Mouse (Mus musculus) heart, postnatal 10 days (tissue): ENCODE data around the gene Snx33. TPM values are rescaled to one million over a fixed set of nuclear protein-coding genes. Genes with fewer than 3 reads are reported as not detected.

ENCODE experiments used
- DNase-seq, 2 experiments: peaks; one replicate each; pipeline ENCODE4 v3.0.0; 2021
- intact Hi-C: fragments of 180-260 bp; cut with DNase I; formaldehyde crosslinking; loops from one replicate; pipeline ENCODE4 v1.15.1; 2025
- total RNA-seq, 2 experiments: library from RNA; stranded (reverse); gene quantifications; 2 replicates each; pipeline ENCODE4 v1.2.3; 2021

Gene Snx33
- total RNA-seq, 2 experiments from 2014 or later: 11.5 to 13.1 TPM

- DNase-seq: no peak
- intact Hi-C loops: no loop called here
These were observed 31.4 kb downstream of the Snx33 start for GRCm38 (mm10) chr9:56896779-56897178.

- peak; percentile 49 to 67 for DNase-seq
These were observed 34.2 kb downstream of the Snx33 start for GRCm38 (mm10) chr9:56894006-56894405.

GRCm38 (mm10) chr9:56893313-56893712, 34.9 kb downstream of the Snx33 start:
- intact Hi-C loops: loop anchor here (5.0 kb wide), 2 partner anchors 164 to 329 kb away; no protein-coding TSS in a partner anchor
- DNase-seq: no peak

More at GRCm38 (mm10) chr9:56894006-56894405, 34.2 kb downstream of the Snx33 start:
- intact Hi-C loops: loop anchor here (5.0 kb wide), 2 partner anchors 163 to 328 kb away; no protein-coding TSS in a partner anchor

- DNase-seq: no peak
- intact Hi-C loops: loop anchor here (5.0 kb wide), 2 partner anchors 165 to 330 kb away; no protein-coding TSS in a partner anchor
These were observed 36.1 kb downstream of the Snx33 start for GRCm38 (mm10) chr9:56892111-56892510.

- intact Hi-C loops: loop anchor here (1.0 to 5.0 kb wide), 5 partner anchors 36 to 331 kb away; partner anchors contain the start of gene Snupn
- DNase-seq: peak; percentile 84 to 85
These were observed 36.6 kb downstream of the Snx33 start for GRCm38 (mm10) chr9:56891517-56892011.

GRCm38 (mm10) chr9:56890522-56891250, 37.5 kb downstream of the Snx33 start:
- DNase-seq: no peak
- intact Hi-C loops: loop anchor here (1.0 to 5.0 kb wide), 5 partner anchors 37 to 332 kb away; partner anchors contain the start of gene Snupn

- intact Hi-C loops: loop anchor here (1.0 to 5.0 kb wide), 4 partner anchors 47 to 332 kb away; partner anchors contain the start of gene Snupn
- peak; percentile 86 to 90 for DNase-seq
These were observed 38.4 kb downstream of the Snx33 start for GRCm38 (mm10) chr9:56889817-56890216.

GRCm38 (mm10) chr9:56887581-56887980, 40.6 kb downstream of the Snx33 start:
- intact Hi-C loops: no loop called here
- DNase-seq: no peak

GRCm38 (mm10) chr9:56886601-56887000, 41.6 kb downstream of the Snx33 start:
- no peak for DNase-seq
- intact Hi-C loops: no loop called here

GRCm38 (mm10) chr9:56886113-56886512, 42.1 kb downstream of the Snx33 start:
- intact Hi-C loops: no loop called here
- DNase-seq: no peak

GRCm38 (mm10) chr9:56884328-56884727, 43.8 kb downstream of the Snx33 start:
- intact Hi-C loops: no loop called here
- DNase-seq: no peak

GRCm38 (mm10) chr9:56883470-56883869, 44.7 kb downstream of the Snx33 start:
- intact Hi-C loops: loop anchor here (2.0 kb wide), 1 partner anchor 17 kb away; no protein-coding TSS in a partner anchor
- no peak for DNase-seq

- intact Hi-C loops: loop anchor here (2.0 kb wide), 1 partner anchor 16 kb away; no protein-coding TSS in a partner anchor
- DNase-seq: peak; percentile 74
These were observed 45.4 kb downstream of the Snx33 start for GRCm38 (mm10) chr9:56882818-56883217.

GRCm38 (mm10) chr9:56882283-56882682, 45.9 kb downstream of the Snx33 start:
- intact Hi-C loops: loop anchor here (2.0 kb wide), 1 partner anchor 15 kb away; no protein-coding TSS in a partner anchor

GRCm38 (mm10) chr9:56881539-56882082, 46.6 kb downstream of the Snx33 start:
- no peak for DNase-seq
- intact Hi-C loops: loop anchor here (2.0 kb wide), 1 partner anchor 15 kb away; no protein-coding TSS in a partner anchor

More at GRCm38 (mm10) chr9:56882283-56882682, 45.9 kb downstream of the Snx33 start:
- DNase-seq: no peak

GRCm38 (mm10) chr9:56880790-56881189, 47.4 kb downstream of the Snx33 start:
- DNase-seq: no peak
- intact Hi-C loops: no loop called here

- no peak for DNase-seq
- intact Hi-C loops: no loop called here
These were observed 50.9 kb downstream of the Snx33 start for GRCm38 (mm10) chr9:56877284-56877683.

GRCm38 (mm10) chr9:56876784-56877183, 51.4 kb downstream of the Snx33 start:
- no peak for DNase-seq
- intact Hi-C loops: no loop called here

- intact Hi-C loops: no loop called here
- no peak for DNase-seq
These were observed 55.1 kb downstream of the Snx33 start for GRCm38 (mm10) chr9:56873097-56873496.

GRCm38 (mm10) chr9:56872105-56872903, 55.9 kb downstream of the Snx33 start:
- intact Hi-C loops: no loop called here
- no peak for DNase-seq
